Mouse (Mus musculus) hindbrain, postnatal 0 days (tissue): ENCODE data around the gene Nup153. TPM values are rescaled to one million over a fixed set of nuclear protein-coding genes. Genes with fewer than 3 reads are reported as not detected.

Experiments used
- ATAC-seq: fragments of 200-750 bp; cut with Nextera tagmentation; 2 replicates; pipeline ENCODE4 v1.8.0; 2017; ENCODE audit warnings: mild to moderate bottlenecking, moderate TSS enrichment, moderate library complexity
- DNase-seq: peaks from one replicate; pipeline ENCODE4 v3.0.0-alpha.2; 2015; ENCODE audit warnings: low spot score
- H3K27ac ChIP-seq: fragments of 300-500 bp; sonication (generic); 2 replicates; pipeline ENCODE4 v1.5.1; 2014; ENCODE audit warnings: mild to moderate bottlenecking
- H3K27me3 ChIP-seq: fragments of 300-500 bp; sonication (generic); 2 replicates; pipeline ENCODE4 v1.6.1; 2014; ENCODE audit warnings: low read length, mixed read lengths; ENCODE audit not compliant: insufficient read depth
- H3K36me3 ChIP-seq: fragments of 300-500 bp; sonication (generic); 2 replicates; pipeline ENCODE4 v1.6.1; 2014; ENCODE audit warnings: low read length, mixed read lengths; ENCODE audit not compliant: insufficient read depth
- H3K4me1 ChIP-seq: fragments of 300-500 bp; sonication (generic); 2 replicates; pipeline ENCODE4 v1.6.1; 2014; ENCODE audit warnings: antibody characterized with exemption, low read length, mixed read lengths; ENCODE audit not compliant: insufficient read depth
- H3K4me2 ChIP-seq: fragments of 300-500 bp; sonication (generic); 2 replicates; pipeline ENCODE4 v1.6.1; 2014; ENCODE audit warnings: low read depth, mild to moderate bottlenecking, low read length, moderate library complexity, mixed read lengths
- H3K4me3 ChIP-seq: fragments of 300-500 bp; sonication (generic); 2 replicates; pipeline ENCODE4 v1.5.1; 2014; ENCODE audit warnings: low read length
- H3K9ac ChIP-seq: fragments of 300-500 bp; sonication (generic); replicated peaks from 2 replicates; pipeline ENCODE4 v1.6.1; 2014; ENCODE audit warnings: mild to moderate bottlenecking, low read length, moderate library complexity, mixed read lengths
- H3K9me3 ChIP-seq: fragments of 300-500 bp; sonication (generic); 2 replicates; pipeline ENCODE4 v1.6.1; 2016; ENCODE audit warnings: low read length, mixed read lengths
- CTCF ChIP-seq: IDR thresholded peaks from 2 replicates; pipeline ENCODE4 v1.5.1; 2016; ENCODE audit warnings: antibody characterized with exemption, control low read depth, low read depth
- WGBS: fragments of 180-500 bp; shearing (Covaris S2); extraction: QIAGEN DNeasy Blood & Tissue Kit; methylation state at CpG from one replicate; pipeline ENCODE4 v1.1.7; 2014; 5-methylcytosine and 5-hydroxymethylcytosine counted together
- polyA plus RNA-seq: library from polyadenylated mRNA; unstranded; fragments of >200 nt; fragmentation: Nextera tagmentation; extraction: Ambion mirVana; gene quantifications from 2 replicates; pipeline ENCODE4 v1.2.1, GENCODE M21; 2015
- total RNA-seq: library from RNA; depleted of rRNA; stranded (reverse); fragments of >200 nt; gene quantifications from 2 replicates; pipeline ENCODE4 v1.2.3, GENCODE M21; 2014

Nup153 gene
- total and polyA plus RNA-seq, 2 experiments from 2014 or later: 10.6 to 88.6 TPM

DNA sequence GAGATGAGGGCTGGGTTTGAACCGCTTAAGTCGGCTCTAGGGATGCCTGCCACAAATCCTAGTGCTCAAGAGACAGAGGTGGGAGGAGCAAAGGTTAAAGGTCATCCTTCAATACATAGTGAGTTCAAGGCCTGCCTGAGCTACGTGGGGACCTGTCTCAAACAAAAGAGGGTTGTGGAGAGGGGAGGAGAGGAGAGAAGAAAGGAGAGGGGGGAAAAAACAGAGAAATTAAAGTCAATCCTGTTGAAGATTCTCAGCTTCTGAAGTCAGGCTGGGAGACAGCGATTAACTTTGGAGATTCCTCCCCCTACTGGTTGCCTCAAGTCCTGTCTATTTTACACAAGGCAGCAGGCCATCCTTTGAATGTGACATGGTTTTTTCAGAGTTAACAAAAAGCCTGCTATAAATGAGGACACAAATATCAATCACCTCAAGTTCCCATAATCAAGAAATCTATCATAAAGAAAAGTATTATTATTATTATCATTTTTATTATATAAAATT, 64.2 kb downstream of the Nup153 start:
- Histone ChIP-seq H3K9ac (no peak overlapping the region), H3K4me2 (no peak overlapping the region), H3K27me3 (no peaks in the 10 kb centered on the region), H3K9me3 (no peaks in the 10 kb centered on the region), H3K4me3 (no peak overlapping the region), H3K36me3 (no peaks in the 10 kb centered on the region), H3K4me1 (no peaks in the 10 kb centered on the region), H3K27ac (no peak overlapping the region)
- DNase-seq (peak; percentile 85), ATAC-seq (0 out of 2 replicates have a peak, but pooled peaks have one; percentile 45)
- TF ChIP-seq CTCF: peak; percentile 86
- WGBS: 34% methylated on average over 4 of the region's 4 CpGs

DNA sequence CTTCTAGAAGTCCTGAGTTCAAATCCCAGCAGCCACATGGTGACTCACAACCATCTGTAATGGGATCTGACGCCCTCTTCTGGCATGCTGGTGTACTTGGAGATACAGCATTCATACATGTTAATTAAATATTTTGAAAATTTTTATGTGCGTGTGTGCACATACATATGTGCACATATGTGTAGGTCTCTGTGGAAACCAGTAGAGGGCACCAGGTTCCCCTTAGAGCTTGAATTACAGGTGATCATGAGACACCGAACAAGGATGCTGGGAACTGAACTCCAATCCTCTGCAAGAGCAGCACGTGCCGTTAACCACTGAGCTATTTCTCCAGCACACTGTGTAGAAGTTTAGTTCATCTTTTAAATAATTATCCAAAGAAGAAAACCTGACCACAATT, 68.5 kb downstream of the Nup153 start:
- no peak for ATAC-seq
- no peak overlapping the region for H3K9ac ChIP-seq
- no peaks in the 10 kb centered on the region for H3K36me3 ChIP-seq
- DNase-seq: no peak
- H3K4me3 ChIP-seq: no peak overlapping the region
- H3K27ac ChIP-seq: no peak overlapping the region
- H3K4me1 ChIP-seq: no peaks in the 10 kb centered on the region
- TF ChIP-seq CTCF: peak; percentile 15; the same call in 1 of the 2 replicates
- H3K27me3 ChIP-seq: no peaks in the 10 kb centered on the region
- H3K4me2 ChIP-seq: no peak overlapping the region
- 93% methylated on average over 5 of the region's 5 CpGs for WGBS
- no peaks in the 10 kb centered on the region for H3K9me3 ChIP-seq

DNA sequence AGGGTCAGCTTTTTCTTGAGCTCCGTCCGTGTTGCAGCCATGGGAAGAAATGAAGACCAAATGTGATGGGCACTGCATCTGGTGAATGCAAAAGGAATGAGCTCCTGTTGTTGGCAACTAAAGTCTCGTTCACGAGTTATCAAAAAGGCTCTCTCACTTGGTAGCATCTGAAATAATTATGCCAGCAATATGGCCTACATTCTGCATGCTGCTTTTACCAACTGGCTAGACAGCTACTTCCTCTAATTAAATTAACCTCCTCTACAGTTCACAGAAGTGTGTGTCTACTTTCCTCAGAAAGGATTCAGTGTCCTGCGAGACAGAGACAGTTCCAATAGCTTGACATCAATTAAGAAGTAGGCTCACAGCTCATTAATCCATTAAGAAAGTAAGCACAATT, 73.2 kb downstream of the Nup153 start:
- Histone ChIP-seq H3K9me3 (no peaks in the 10 kb centered on the region), H3K4me1 (no peaks in the 10 kb centered on the region), H3K4me2 (no peak overlapping the region), H3K9ac (no peak overlapping the region), H3K4me3 (no peak overlapping the region), H3K36me3 (no peaks in the 10 kb centered on the region), H3K27ac (no peak overlapping the region), H3K27me3 (no peaks in the 10 kb centered on the region)
- DNase-seq (peak; percentile 4), ATAC-seq (no peak)
- no peak for TF ChIP-seq CTCF
- 73% methylated on average over 5 of the region's 5 CpGs for WGBS

GRCm38 (mm10) chr13:46653671-46654070, 74.1 kb downstream of the Nup153 start:
- no peak overlapping the region for H3K9ac ChIP-seq
- no peak for ATAC-seq
- DNase-seq: no peak
- 63% methylated on average over 4 of the region's 4 CpGs for WGBS
- H3K27ac ChIP-seq: no peak overlapping the region
- no peaks in the 10 kb centered on the region for H3K36me3 ChIP-seq
- TF ChIP-seq CTCF: no peak
- no peaks in the 10 kb centered on the region for H3K4me1 ChIP-seq
- no peaks in the 10 kb centered on the region for H3K27me3 ChIP-seq
- no peaks in the 10 kb centered on the region for H3K9me3 ChIP-seq
- no peak overlapping the region for H3K4me3 ChIP-seq
- no peak overlapping the region for H3K4me2 ChIP-seq

- no peak overlapping the region for H3K4me3 ChIP-seq
- no peak overlapping the region for H3K27ac ChIP-seq
- no peaks in the 10 kb centered on the region for H3K36me3 ChIP-seq
- no peak for TF ChIP-seq CTCF
- H3K9me3 ChIP-seq: no peaks in the 10 kb centered on the region
- DNase-seq (no peak), ATAC-seq (no peak)
- H3K4me2 ChIP-seq: no peak overlapping the region
- H3K27me3 ChIP-seq: no peaks in the 10 kb centered on the region
- no peak overlapping the region for H3K9ac ChIP-seq
- WGBS: 86% methylated on average over 7 of the region's 7 CpGs
- H3K4me1 ChIP-seq: no peaks in the 10 kb centered on the region
Observed at GRCm38 (mm10) chr13:46652671-46653070, 75.1 kb downstream of the Nup153 start.

DNA sequence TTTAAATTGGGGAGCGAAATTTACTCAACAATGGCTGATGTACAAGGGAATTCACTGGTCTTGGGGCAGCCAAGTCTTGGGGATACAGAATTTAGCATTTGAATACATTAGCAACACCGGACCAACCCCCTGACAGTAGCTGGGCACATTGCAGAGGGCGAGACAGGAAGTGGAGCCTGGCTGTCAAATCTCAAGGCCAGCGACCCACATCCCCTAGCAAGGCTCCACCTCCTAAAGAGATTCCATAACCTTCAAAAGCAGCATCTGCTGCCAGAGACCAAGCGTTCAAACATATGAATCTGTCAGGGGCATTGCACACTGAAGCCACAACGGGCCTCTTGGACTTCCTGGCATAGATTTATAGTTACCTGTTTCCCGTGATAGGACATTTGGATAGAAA, 75.9 kb downstream of the Nup153 start:
- Histone ChIP-seq H3K27ac (no peak overlapping the region), H3K36me3 (no peaks in the 10 kb centered on the region), H3K4me2 (no peak overlapping the region), H3K9ac (no peak overlapping the region), H3K4me1 (no peaks in the 10 kb centered on the region), H3K4me3 (no peak overlapping the region), H3K27me3 (no peaks in the 10 kb centered on the region), H3K9me3 (no peaks in the 10 kb centered on the region)
- DNase-seq (no peak), ATAC-seq (no peak)
- TF ChIP-seq CTCF: no peak
- 87% methylated on average over 7 of the region's 7 CpGs for WGBS

- Histone ChIP-seq H3K36me3 (no peaks in the 10 kb centered on the region), H3K27ac (no peak overlapping the region), H3K27me3 (no peaks in the 10 kb centered on the region), H3K9me3 (no peaks in the 10 kb centered on the region), H3K4me3 (no peak overlapping the region), H3K4me1 (no peaks in the 10 kb centered on the region), H3K4me2 (no peak overlapping the region), H3K9ac (no peak overlapping the region)
- ATAC-seq (no peak), DNase-seq (no peak)
- 82% methylated on average over 6 of the region's 6 CpGs for WGBS
- no peak for TF ChIP-seq CTCF
Observed at GRCm38 (mm10) chr13:46645476-46645875, 82.3 kb downstream of the Nup153 start.
